Mouse (Mus musculus) olfactory bulb, adult 2 months (tissue): ENCODE measurements at regions not wholly inside any gene's neighbourhood (a gene's known extent, or its start where the extent isn't known, plus 50 kb on each side); places are given as distances from the start of the nearest gene placed in this dataset.

Source experiments
- CTCF ChIP-seq: fragments of 200-500 bp; IDR thresholded peaks from 2 replicates; pipeline ENCODE4 v1.5.1; 2012; ENCODE audit warnings: low read depth, mild to moderate bottlenecking, low read length, moderate library complexity; ENCODE audit not compliant: insufficient read depth
- POLR2A ChIP-seq: fragments of 200-500 bp; IDR thresholded peaks from 2 replicates; pipeline ENCODE4 v1.6.1; 2012; ENCODE audit warnings: mild to moderate bottlenecking, low read depth, low read length, moderate library complexity; ENCODE audit not compliant: insufficient read depth

- TF ChIP-seq POLR2A = no peak
- no peak for TF ChIP-seq CTCF
These were observed 111.1 kb upstream of the Lpp start for GRCm38 (mm10) chr16:24282194-24282683.
